Comparison of ENCODE assay signal across 8 mouse cellular contexts in genomic region chr16:38088126-38088628, GRCm38 (mm10). TPM values are rescaled to one million over a fixed set of nuclear protein-coding genes. Genes with fewer than 3 reads are reported as not detected.
A peak's percentile ranks its signal among the peaks of the same experiment; 100 is the strongest.
DNase-seq lines count a peak whose midpoint lies in the region; ATAC-seq and TF ChIP-seq lines count a peak whose summit lies in the region.

No protein-coding gene starts in this region.

- peak; percentile 11 for ATAC-seq in heart, embryonic 15.5 days (replicated peaks; ENCODE audit: insufficient number of reproducible peaks, insufficient read depth, low FRiP score, low read depth)
- ATAC-seq in intestine, embryonic 16.5 days, result peak; percentile 65
- peak; percentile 20 for ATAC-seq in neural tube, embryonic 13.5 days (ENCODE audit: low read depth)

- H3K9me3 ChIP-seq in heart, embryonic 15.5 days (replicated peaks), result no peaks in the 10 kb centered on the region
- H3K9me3 ChIP-seq in intestine, embryonic 16.5 days (ENCODE audit: control insufficient read depth, low read length), result no peaks in the 10 kb centered on the region
- no peaks in the 10 kb centered on the region for H3K9me3 ChIP-seq in neural tube, embryonic 13.5 days

- DNase-seq in heart, postnatal 4 days, result no peak
- DNase-seq in c-Kit-positive CD71-positive TER-119-negative erythroid progenitor cells, embryonic 14.5 days (ENCODE audit: low read depth), result peak; percentile 57
- no peak for DNase-seq in cerebellum, postnatal 10 days
- no peak for DNase-seq in gastrocnemius, postnatal 4 days (ENCODE audit: low spot score in 2 of 2)

- H3K79me3 ChIP-seq in C2C12 (ENCODE audit: low read depth), result peaks cover 33% of the 10 kb centered on the region

- peak overlapping the region; percentile 84 for H3K9ac ChIP-seq in heart, embryonic 15.5 days
- H3K9ac ChIP-seq in intestine, embryonic 16.5 days (ENCODE audit: low read depth, low read length), result peak overlapping the region; percentile 90
- peak overlapping the region; percentile 92 for H3K9ac ChIP-seq in neural tube, embryonic 13.5 days

- TF ChIP-seq CTCF in C2C12 (IDR thresholded peaks at IDR 0.05; ENCODE audit: control insufficient read depth, insufficient read depth, insufficient read length), result no peak

- H3K4me3 ChIP-seq in heart, embryonic 15.5 days, result peak overlapping the region; percentile 96
- peak overlapping the region; percentile 41 for H3K4me3 ChIP-seq in C2C12 (ENCODE audit: insufficient read depth, poor library complexity, severe bottlenecking)
- peak overlapping the region; percentile 94 for H3K4me3 ChIP-seq in intestine, embryonic 16.5 days (ENCODE audit: low read length)
- peak overlapping the region; percentile 94 for H3K4me3 ChIP-seq in neural tube, embryonic 13.5 days

- H3K79me2 ChIP-seq in C2C12 (ENCODE audit: control insufficient read depth, insufficient read depth), result peaks cover 50% of the 10 kb centered on the region

- H3ac ChIP-seq in C2C12 (ENCODE audit: control insufficient read depth, insufficient read length, low read depth), result peak overlapping the region; percentile 80

- H3K27ac ChIP-seq in heart, embryonic 15.5 days, result peak overlapping the region; percentile 100
- H3K27ac ChIP-seq in intestine, embryonic 16.5 days (ENCODE audit: low read length), result peak overlapping the region; percentile 100
- peak overlapping the region; percentile 100 for H3K27ac ChIP-seq in neural tube, embryonic 13.5 days (replicated peaks)

- H3K27me3 ChIP-seq in heart, embryonic 15.5 days, result no peaks in the 10 kb centered on the region
- no peaks in the 10 kb centered on the region for H3K27me3 ChIP-seq in C2C12 (ENCODE audit: control insufficient read depth, insufficient read depth, insufficient read length)
- no peaks in the 10 kb centered on the region for H3K27me3 ChIP-seq in intestine, embryonic 16.5 days (replicated peaks; ENCODE audit: control insufficient read depth, insufficient read depth, low read length)
- H3K27me3 ChIP-seq in neural tube, embryonic 13.5 days, result no peaks in the 10 kb centered on the region

- peak overlapping the region; percentile 78 for H3K4me2 ChIP-seq in heart, embryonic 15.5 days
- peak overlapping the region; percentile 62 for H3K4me2 ChIP-seq in intestine, embryonic 16.5 days (ENCODE audit: low read depth, low read length)
- H3K4me2 ChIP-seq in neural tube, embryonic 13.5 days, result peak overlapping the region; percentile 61

- no peaks in the 10 kb centered on the region for H3K36me3 ChIP-seq in heart, embryonic 15.5 days
- H3K36me3 ChIP-seq in C2C12 (ENCODE audit: control insufficient read depth, insufficient read depth), result no peaks in the 10 kb centered on the region
- H3K36me3 ChIP-seq in intestine, embryonic 16.5 days (ENCODE audit: control insufficient read depth, insufficient read depth, low read length), result no peaks in the 10 kb centered on the region
- no peaks in the 10 kb centered on the region for H3K36me3 ChIP-seq in neural tube, embryonic 13.5 days

- H3K4me1 ChIP-seq in heart, embryonic 15.5 days (replicated peaks), result peaks cover 14% of the 10 kb centered on the region
- H3K4me1 ChIP-seq in intestine, embryonic 16.5 days (ENCODE audit: control insufficient read depth, insufficient read depth, low read length), result peaks cover 15% of the 10 kb centered on the region
- H3K4me1 ChIP-seq in neural tube, embryonic 13.5 days (replicated peaks), result peaks cover 19% of the 10 kb centered on the region

- under 1% methylated on average over 38 of the region's 40 CpGs for WGBS in heart, embryonic 15.5 days
- 0% methylated on average over 40 of the region's 40 CpGs for WGBS in intestine, embryonic 16.5 days
- WGBS in neural tube, embryonic 13.5 days, result under 1% methylated on average over 33 of the region's 40 CpGs

TF ChIP-seq in C2C12, 6 proteins besides CTCF, POLR2A, EP300 and RAD21:
- no peak for TF ChIP-seq USF1 (IDR thresholded peaks at IDR 0.05; ENCODE audit: low read depth)
- no peak for TF ChIP-seq FOSL1 (IDR thresholded peaks at IDR 0.05; ENCODE audit: insufficient read depth, low read length, poor library complexity, severe bottlenecking)
- TF ChIP-seq MYOG (IDR thresholded peaks at IDR 0.05; ENCODE audit: control insufficient read depth, extremely low read depth, insufficient read length), result no peak
- no peak for TF ChIP-seq MYOD1 (IDR thresholded peaks at IDR 0.05; ENCODE audit: control insufficient read depth, insufficient read length, low read depth)
- TF ChIP-seq CEBPB (IDR thresholded peaks at IDR 0.05; ENCODE audit: low read depth), result no peak
- no peak for TF ChIP-seq MAX (IDR thresholded peaks at IDR 0.05)

RNA-seq across cellular contexts. Expression of gene Gsk3b, which starts 0.6 kb away (rescaled TPM):
- polyA plus RNA-seq in heart, embryonic 15.5 days (2015; fragmentation: Nextera tagmentation; extraction: Ambion mirVana), result 38.2 and 40.0 TPM in 2 replicates
- total RNA-seq in heart, postnatal 4 days (2021), result 10 to 100 TPM; 74.5 to 76.9 TPM
- 12.3 TPM for polyA plus RNA-seq in C2C12 (2012; fragmentation: generic; extraction: Trizol)
- 34.3 and 34.6 TPM in 2 replicates for polyA plus RNA-seq in intestine, embryonic 16.5 days (2015; fragmentation: Nextera tagmentation; extraction: Ambion mirVana)
- polyA plus RNA-seq in neural tube, embryonic 13.5 days (2015; fragmentation: Nextera tagmentation; extraction: Ambion mirVana), result 158 and 167 TPM in 2 replicates
- 10 to 100 TPM; 65.9 to 72.9 TPM for total RNA-seq in gastrocnemius, postnatal 4 days (2021)

Comparison
In these comparisons a context has a peak if more than half of its experiments do, and no peak if none do; other contexts are left out.
1. ATAC-seq: peak in every context shown above with its lines; median percentile 65 in intestine, embryonic 16.5 days; 20 in neural tube, embryonic 13.5 days; 11 in heart, embryonic 15.5 days.
2. H3K4me3 ChIP-seq: peak in every context shown above with its lines; median percentile 96 in heart, embryonic 15.5 days; 94 in intestine, embryonic 16.5 days; 94 in neural tube, embryonic 13.5 days; 41 in C2C12.